Mouse (Mus musculus): ENCODE data around the gene Disp3. TPM values are rescaled to one million over a fixed set of nuclear protein-coding genes. Genes with fewer than 3 reads are reported as not detected.

Disp3 gene
- polyA plus RNA-seq, 1 experiment, result 0.03 TPM

GRCm38 (mm10) chr4:148310845-148311244, 23.1 kb upstream of the Disp3 start:
- no peak for TF ChIP-seq CTCF (conservative IDR thresholded peaks at IDR 0.05; ENCODE audit: insufficient read depth, insufficient read length, low read depth, low read length)
- no peak for TF ChIP-seq POLR2A (IDR thresholded peaks at IDR 0.05; ENCODE audit: low read depth, low read length)
- no peak overlapping the region for H3K4me3 ChIP-seq (ENCODE audit: insufficient read depth, low read depth, low read length)
- no peaks in the 10 kb centered on the region for H3K27me3 ChIP-seq (replicated peaks; ENCODE audit: control insufficient read depth, insufficient read depth, low read length)
- 82% methylated on average over 7 of the region's 7 CpGs for WGBS
- H3K4me1 ChIP-seq (ENCODE audit: control insufficient read depth, insufficient read depth, low read length), result no peaks in the 10 kb centered on the region
- no peaks in the 10 kb centered on the region for H3K36me3 ChIP-seq (ENCODE audit: control insufficient read depth, insufficient read depth, low read length)
- DNase-seq, result no peak
- H3K27ac ChIP-seq (ENCODE audit: insufficient read depth, low read depth, low read length), result no peak overlapping the region

GRCm38 (mm10) chr4:148310126-148310525, 22.4 kb upstream of the Disp3 start:
- H3K36me3 ChIP-seq (ENCODE audit: control insufficient read depth, insufficient read depth, low read length), result no peaks in the 10 kb centered on the region
- no peak for DNase-seq
- TF ChIP-seq POLR2A (IDR thresholded peaks at IDR 0.05; ENCODE audit: low read depth, low read length) (no peak), CTCF (conservative IDR thresholded peaks at IDR 0.05; ENCODE audit: insufficient read depth, insufficient read length, low read depth, low read length) (no peak)
- no peaks in the 10 kb centered on the region for H3K27me3 ChIP-seq (replicated peaks; ENCODE audit: control insufficient read depth, insufficient read depth, low read length)
- no peak overlapping the region for H3K4me3 ChIP-seq (ENCODE audit: insufficient read depth, low read depth, low read length)
- WGBS, result 37% methylated on average over 4 of the region's 4 CpGs
- H3K4me1 ChIP-seq (ENCODE audit: control insufficient read depth, insufficient read depth, low read length), result no peaks in the 10 kb centered on the region
- H3K27ac ChIP-seq (ENCODE audit: insufficient read depth, low read depth, low read length), result no peak overlapping the region

GRCm38 (mm10) chr4:148306406-148307083, 18.8 kb upstream of the Disp3 start:
- peak; percentile 8 for DNase-seq
- Histone ChIP-seq H3K4me1 (ENCODE audit: control insufficient read depth, insufficient read depth, low read length) (no peaks in the 10 kb centered on the region), H3K36me3 (ENCODE audit: control insufficient read depth, insufficient read depth, low read length) (no peaks in the 10 kb centered on the region), H3K27me3 (replicated peaks; ENCODE audit: control insufficient read depth, insufficient read depth, low read length) (no peaks in the 10 kb centered on the region), H3K4me3 (ENCODE audit: insufficient read depth, low read depth, low read length) (no peak overlapping the region), H3K27ac (ENCODE audit: insufficient read depth, low read depth, low read length) (no peak overlapping the region)
- WGBS, result 4% methylated on average over 16 of the region's 16 CpGs
- TF ChIP-seq POLR2A (IDR thresholded peaks at IDR 0.05; ENCODE audit: low read depth, low read length), result no peak
- no peak for TF ChIP-seq CTCF (conservative IDR thresholded peaks at IDR 0.05; ENCODE audit: insufficient read depth, insufficient read length, low read depth, low read length)

GRCm38 (mm10) chr4:148298720-148299119, 11.0 kb upstream of the Disp3 start:
- TF ChIP-seq CTCF (conservative IDR thresholded peaks at IDR 0.05; ENCODE audit: insufficient read depth, insufficient read length, low read depth, low read length), result no peak
- TF ChIP-seq POLR2A (IDR thresholded peaks at IDR 0.05; ENCODE audit: low read depth, low read length), result no peak
- Histone ChIP-seq H3K4me3 (ENCODE audit: insufficient read depth, low read depth, low read length) (no peak overlapping the region), H3K4me1 (ENCODE audit: control insufficient read depth, insufficient read depth, low read length) (no peaks in the 10 kb centered on the region), H3K36me3 (ENCODE audit: control insufficient read depth, insufficient read depth, low read length) (no peaks in the 10 kb centered on the region), H3K27ac (ENCODE audit: insufficient read depth, low read depth, low read length) (no peak overlapping the region), H3K27me3 (replicated peaks; ENCODE audit: control insufficient read depth, insufficient read depth, low read length) (no peaks in the 10 kb centered on the region)
- DNase-seq, result no peak
- WGBS, result 40% methylated on average over 5 of the region's 5 CpGs

- DNase-seq, result no peak
- Histone ChIP-seq H3K36me3 (ENCODE audit: control insufficient read depth, insufficient read depth, low read length) (no peaks in the 10 kb centered on the region), H3K4me1 (ENCODE audit: control insufficient read depth, insufficient read depth, low read length) (no peaks in the 10 kb centered on the region), H3K27ac (ENCODE audit: insufficient read depth, low read depth, low read length) (no peak overlapping the region), H3K27me3 (replicated peaks; ENCODE audit: control insufficient read depth, insufficient read depth, low read length) (no peaks in the 10 kb centered on the region), H3K4me3 (ENCODE audit: insufficient read depth, low read depth, low read length) (no peak overlapping the region)
- WGBS, result 53% methylated on average over 6 of the region's 6 CpGs
- TF ChIP-seq CTCF (conservative IDR thresholded peaks at IDR 0.05; ENCODE audit: insufficient read depth, insufficient read length, low read depth, low read length), result no peak
Observed at GRCm38 (mm10) chr4:148297640-148298039, 9.9 kb upstream of the Disp3 start.

- no peak overlapping the region for H3K27ac ChIP-seq (ENCODE audit: insufficient read depth, low read depth, low read length)
- DNase-seq, result peak; percentile 42
- no peaks in the 10 kb centered on the region for H3K36me3 ChIP-seq (ENCODE audit: control insufficient read depth, insufficient read depth, low read length)
- no peak overlapping the region for H3K4me3 ChIP-seq (ENCODE audit: insufficient read depth, low read depth, low read length)
- WGBS, result 17% methylated on average over 5 of the region's 5 CpGs
- no peaks in the 10 kb centered on the region for H3K4me1 ChIP-seq (ENCODE audit: control insufficient read depth, insufficient read depth, low read length)
- TF ChIP-seq POLR2A (IDR thresholded peaks at IDR 0.05; ENCODE audit: low read depth, low read length) (no peak), CTCF (conservative IDR thresholded peaks at IDR 0.05; ENCODE audit: insufficient read depth, insufficient read length, low read depth, low read length) (no peak)
- no peaks in the 10 kb centered on the region for H3K27me3 ChIP-seq (replicated peaks; ENCODE audit: control insufficient read depth, insufficient read depth, low read length)
Observed at GRCm38 (mm10) chr4:148293319-148293718, 5.6 kb upstream of the Disp3 start.

GRCm38 (mm10) chr4:148291849-148292248, 4.1 kb upstream of the Disp3 start:
- TF ChIP-seq POLR2A (IDR thresholded peaks at IDR 0.05; ENCODE audit: low read depth, low read length), result no peak
- TF ChIP-seq CTCF (conservative IDR thresholded peaks at IDR 0.05; ENCODE audit: insufficient read depth, insufficient read length, low read depth, low read length), result no peak
- WGBS, result 63% methylated on average over 10 of the region's 10 CpGs

More at GRCm38 (mm10) chr4:148291849-148292248, 4.1 kb upstream of the Disp3 start:
- no peak for DNase-seq
- H3K27ac ChIP-seq (ENCODE audit: insufficient read depth, low read depth, low read length), result no peak overlapping the region
- no peaks in the 10 kb centered on the region for H3K27me3 ChIP-seq (replicated peaks; ENCODE audit: control insufficient read depth, insufficient read depth, low read length)
- H3K36me3 ChIP-seq (ENCODE audit: control insufficient read depth, insufficient read depth, low read length), result no peaks in the 10 kb centered on the region
- H3K4me1 ChIP-seq (ENCODE audit: control insufficient read depth, insufficient read depth, low read length), result no peaks in the 10 kb centered on the region
- no peak overlapping the region for H3K4me3 ChIP-seq (ENCODE audit: insufficient read depth, low read depth, low read length)
